Mouse (Mus musculus) embryonic facial prominence, embryonic 15.5 days (tissue): Measurements from ENCODE around the gene Prpsap1. TPM values are rescaled to one million over a fixed set of nuclear protein-coding genes. Genes with fewer than 3 reads are reported as not detected.

ENCODE experiments used
- ATAC-seq: fragments of 200-750 bp; cut with Nextera tagmentation; 2 replicates; pipeline ENCODE4 v1.8.0; 2017; ENCODE audit warnings: low read depth, moderate TSS enrichment; ENCODE audit not compliant: insufficient number of reproducible peaks, low FRiP score, low TSS enrichment
- H3K27ac ChIP-seq: fragments of 300-500 bp; sonication (generic); replicated peaks from 2 replicates; pipeline ENCODE4 v1.5.1; 2015; ENCODE audit warnings: mild to moderate bottlenecking, inconsistent platforms
- H3K27me3 ChIP-seq: fragments of 300-500 bp; sonication (generic); 2 replicates; pipeline ENCODE4 v1.6.1; 2015; ENCODE audit warnings: inconsistent platforms
- H3K36me3 ChIP-seq: fragments of 300-500 bp; sonication (generic); 2 replicates; pipeline ENCODE4 v1.6.1; 2015; ENCODE audit warnings: mild to moderate bottlenecking, inconsistent platforms
- H3K4me1 ChIP-seq: fragments of 300-500 bp; sonication (generic); 2 replicates; pipeline ENCODE4 v1.6.1; 2015; ENCODE audit warnings: inconsistent platforms
- H3K4me2 ChIP-seq: fragments of 300-500 bp; sonication (generic); replicated peaks from 2 replicates; pipeline ENCODE4 v1.6.1; 2015; ENCODE audit warnings: mild to moderate bottlenecking, inconsistent platforms
- H3K4me3 ChIP-seq: fragments of 300-500 bp; sonication (generic); replicated peaks from 2 replicates; pipeline ENCODE4 v1.5.1; 2015; ENCODE audit warnings: mild to moderate bottlenecking, inconsistent platforms
- H3K9ac ChIP-seq: fragments of 300-500 bp; sonication (generic); 2 replicates; pipeline ENCODE4 v1.6.1; 2015; ENCODE audit warnings: inconsistent platforms
- H3K9me3 ChIP-seq: fragments of 300-500 bp; sonication (generic); replicated peaks from 2 replicates; pipeline ENCODE4 v1.6.1; 2016; ENCODE audit warnings: inconsistent platforms
- WGBS: fragments of 180-500 bp; shearing (Covaris S2); methylation state at CpG from one replicate; pipeline ENCODE4 v1.1.7; 2015; 5-methylcytosine and 5-hydroxymethylcytosine counted together
- polyA plus RNA-seq: library from polyadenylated mRNA; unstranded; fragments of >200 nt; fragmentation: Nextera tagmentation; extraction: Ambion mirVana; gene quantifications from 2 replicates; pipeline ENCODE4 v1.2.1, GENCODE M21; 2015

The Prpsap1 gene
- 154 and 161 TPM in 2 replicates for polyA plus RNA-seq

DNA sequence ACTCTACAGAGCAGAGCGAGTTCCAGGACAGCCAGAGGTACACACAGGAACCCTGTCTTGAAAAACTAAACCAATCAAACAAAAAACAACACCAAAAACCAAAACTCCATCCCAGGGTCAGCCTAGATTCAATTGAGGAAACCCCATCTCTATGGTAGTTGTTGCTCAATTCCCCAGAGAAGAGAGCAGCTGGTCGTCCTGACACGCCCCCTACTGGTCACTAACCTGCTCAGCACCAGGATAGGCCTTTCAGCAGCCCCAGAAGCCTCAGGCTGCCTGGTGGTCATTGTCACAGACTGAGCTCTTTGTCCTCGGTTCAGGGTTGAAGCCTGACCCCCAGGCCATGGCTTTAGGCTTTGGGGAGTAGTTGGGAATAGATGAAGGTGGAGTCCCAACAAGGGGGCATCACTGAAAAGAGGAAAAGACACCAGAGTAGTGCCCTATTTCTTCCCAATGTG is at the start of gene Prpsap1:
Gene Prpsap1 (minus strand): TSS at position 408 of the 458 bp plus-strand sequence.
- H3K4me1 ChIP-seq, result peaks cover 24% of the 10 kb centered on the region
- WGBS, result 26% methylated on average over 4 of the region's 4 CpGs
- H3K36me3 ChIP-seq, result no peaks in the 10 kb centered on the region
- no peak for ATAC-seq
- H3K27me3 ChIP-seq, result no peaks in the 10 kb centered on the region
- no peaks in the 10 kb centered on the region for H3K9me3 ChIP-seq
- peak within 1 kb of the TSS; percentile 56 for H3K27ac ChIP-seq
- no peak within 1 kb of the TSS for H3K4me2 ChIP-seq
- no peak within 1 kb of the TSS for H3K9ac ChIP-seq
- H3K4me3 ChIP-seq, result no peak within 1 kb of the TSS

DNA sequence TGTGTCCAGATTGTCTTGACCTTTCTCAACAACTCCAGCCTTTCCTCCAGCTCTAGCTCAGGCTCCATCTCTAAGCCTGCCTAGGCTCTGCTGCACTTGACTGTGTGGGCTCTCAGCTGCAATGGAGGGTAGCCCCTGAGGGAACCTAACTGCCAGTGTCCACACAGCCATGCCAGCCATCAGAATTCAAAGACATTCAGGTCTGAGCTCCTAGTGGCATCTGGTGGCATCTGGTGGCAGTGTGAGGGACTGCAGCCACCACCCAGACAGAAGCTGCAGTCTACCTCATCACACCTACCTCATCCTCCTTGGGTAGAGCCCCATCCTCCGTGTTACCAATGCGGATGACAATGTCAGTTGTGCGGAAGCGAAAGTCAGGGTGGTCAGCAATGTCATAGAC is 49.1 kb upstream of the Prpsap1 start:
- no peak for ATAC-seq
- H3K27ac ChIP-seq, result no peak overlapping the region
- H3K4me1 ChIP-seq, result no peaks in the 10 kb centered on the region; the same call in 1 of the 2 replicates
- no peak overlapping the region for H3K4me2 ChIP-seq
- no peak overlapping the region for H3K9ac ChIP-seq
- H3K9me3 ChIP-seq, result no peaks in the 10 kb centered on the region
- no peak overlapping the region for H3K4me3 ChIP-seq
- H3K27me3 ChIP-seq, result no peaks in the 10 kb centered on the region
- WGBS, result 90% methylated on average over 4 of the region's 4 CpGs
- peaks cover 93% of the 10 kb centered on the region for H3K36me3 ChIP-seq

DNA sequence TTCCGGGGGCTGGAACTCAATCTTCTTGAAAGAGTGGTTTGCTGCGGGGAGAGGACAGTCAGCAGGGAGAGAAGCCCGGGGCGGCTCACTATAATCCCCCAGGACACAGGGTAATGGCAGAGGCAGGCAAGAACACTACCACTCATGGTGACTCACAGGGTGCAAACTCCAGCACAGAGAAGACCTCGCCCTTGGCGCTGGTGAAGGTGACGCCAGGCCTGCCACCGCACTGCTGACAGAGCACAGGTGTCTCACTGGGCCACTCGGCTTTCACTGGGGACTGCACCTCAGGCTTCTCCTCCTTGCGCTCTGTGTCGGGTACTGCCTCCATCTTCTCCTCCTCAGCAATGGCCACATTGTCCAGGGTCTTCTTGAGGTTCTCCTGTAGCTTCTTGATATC is 47.2 kb upstream of the Prpsap1 start:
- no peak overlapping the region for H3K27ac ChIP-seq
- ATAC-seq, result no peak
- H3K4me1 ChIP-seq, result no peaks in the 10 kb centered on the region; the same call in 1 of the 2 replicates
- no peaks in the 10 kb centered on the region for H3K27me3 ChIP-seq
- peaks cover 83% of the 10 kb centered on the region for H3K36me3 ChIP-seq
- no peak overlapping the region for H3K4me3 ChIP-seq
- WGBS, result 95% methylated on average over 11 of the region's 11 CpGs
- no peak overlapping the region for H3K4me2 ChIP-seq
- H3K9ac ChIP-seq, result no peak overlapping the region
- H3K9me3 ChIP-seq, result no peaks in the 10 kb centered on the region

DNA sequence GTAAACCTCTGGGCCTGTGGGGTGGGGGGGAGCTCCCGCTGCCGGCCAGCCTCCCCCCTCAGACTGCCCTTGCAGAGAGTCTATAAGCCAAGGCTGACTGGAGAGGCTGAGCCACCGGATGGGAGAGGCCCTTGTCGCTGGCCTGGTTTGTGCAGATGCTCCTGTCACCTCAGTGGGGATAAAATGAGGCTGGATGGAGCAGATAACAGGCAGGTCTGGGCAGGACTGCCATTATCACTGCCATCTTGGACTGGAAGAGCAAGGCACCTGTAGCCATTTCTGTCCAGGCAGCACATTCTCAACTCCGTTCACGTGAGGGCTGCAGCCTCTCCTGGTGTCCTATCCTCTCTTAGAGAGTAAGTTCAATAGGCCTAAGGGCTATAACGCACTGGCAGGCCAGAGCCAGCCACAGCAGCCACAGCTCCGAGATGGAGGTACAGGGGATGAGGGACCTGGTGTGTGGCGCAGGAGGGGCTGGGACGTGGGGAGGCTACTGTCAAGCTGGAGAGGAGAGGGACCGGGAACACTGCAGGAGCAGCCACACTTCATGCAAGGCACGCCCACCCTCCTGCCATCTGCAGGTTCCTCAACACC is 44.2 kb upstream of the Prpsap1 start:
- Histone ChIP-seq H3K4me1 (peaks cover 9% of the 10 kb centered on the region), H3K36me3 (peaks cover 58% of the 10 kb centered on the region), H3K4me3 (no peak overlapping the region), H3K27ac (no peak overlapping the region), H3K9ac (no peak overlapping the region), H3K4me2 (no peak overlapping the region), H3K27me3 (peaks cover 13% of the 10 kb centered on the region), H3K9me3 (no peaks in the 10 kb centered on the region)
- no peak for ATAC-seq
- 56% methylated on average over 12 of the region's 12 CpGs for WGBS

DNA sequence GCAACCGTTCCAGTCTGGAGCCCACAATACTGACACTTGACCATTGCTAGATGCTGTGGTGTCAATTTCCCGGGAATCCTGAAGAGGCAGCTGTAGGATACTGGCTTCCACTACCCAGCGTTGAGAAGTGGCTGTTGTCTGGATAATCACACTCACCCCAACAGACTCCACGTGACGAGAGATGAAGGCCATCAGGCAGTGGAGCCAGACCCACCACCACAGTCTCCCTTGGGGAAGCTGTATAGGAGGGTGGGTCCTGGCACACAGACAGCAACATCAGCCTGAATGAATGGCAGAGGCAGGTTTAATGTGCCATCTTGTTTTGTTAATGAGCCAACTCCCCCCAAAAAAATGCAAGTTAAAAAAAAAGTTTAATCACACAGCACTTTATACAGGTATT is 43.4 kb upstream of the Prpsap1 start:
- no peak overlapping the region for H3K9ac ChIP-seq
- H3K36me3 ChIP-seq, result peaks cover 49% of the 10 kb centered on the region
- H3K4me1 ChIP-seq, result peaks cover 18% of the 10 kb centered on the region
- peaks cover 21% of the 10 kb centered on the region for H3K27me3 ChIP-seq
- no peak for ATAC-seq
- 71% methylated on average over 5 of the region's 5 CpGs for WGBS
- no peak overlapping the region for H3K4me3 ChIP-seq
- no peaks in the 10 kb centered on the region for H3K9me3 ChIP-seq
- no peak overlapping the region for H3K27ac ChIP-seq
- H3K4me2 ChIP-seq, result no peak overlapping the region

DNA sequence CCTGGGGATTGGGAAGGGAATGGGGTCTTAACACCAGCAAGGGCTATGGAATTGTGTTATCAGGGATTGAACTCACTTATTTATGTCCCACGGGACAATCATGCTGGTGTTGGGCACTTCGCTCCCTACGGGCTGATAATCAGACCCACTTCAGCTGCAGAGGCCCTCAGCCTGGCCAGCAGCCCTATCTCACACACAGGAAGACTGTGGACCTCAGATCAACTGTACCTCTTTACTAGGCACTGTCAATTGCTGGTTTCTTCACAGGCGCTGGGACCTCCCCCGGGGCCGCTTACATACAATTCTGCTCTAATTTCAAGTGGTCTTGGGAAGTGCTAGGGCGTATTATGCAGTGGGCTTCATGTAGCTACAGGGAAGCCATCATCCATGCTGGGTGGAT is 42.7 kb upstream of the Prpsap1 start:
- Histone ChIP-seq H3K9me3 (no peaks in the 10 kb centered on the region), H3K4me2 (no peak overlapping the region), H3K27me3 (peaks cover 28% of the 10 kb centered on the region), H3K27ac (no peak overlapping the region), H3K4me3 (no peak overlapping the region), H3K9ac (no peak overlapping the region), H3K4me1 (peaks cover 25% of the 10 kb centered on the region), H3K36me3 (peaks cover 43% of the 10 kb centered on the region)
- no peak for ATAC-seq
- WGBS, result 92% methylated on average over 7 of the region's 7 CpGs

DNA sequence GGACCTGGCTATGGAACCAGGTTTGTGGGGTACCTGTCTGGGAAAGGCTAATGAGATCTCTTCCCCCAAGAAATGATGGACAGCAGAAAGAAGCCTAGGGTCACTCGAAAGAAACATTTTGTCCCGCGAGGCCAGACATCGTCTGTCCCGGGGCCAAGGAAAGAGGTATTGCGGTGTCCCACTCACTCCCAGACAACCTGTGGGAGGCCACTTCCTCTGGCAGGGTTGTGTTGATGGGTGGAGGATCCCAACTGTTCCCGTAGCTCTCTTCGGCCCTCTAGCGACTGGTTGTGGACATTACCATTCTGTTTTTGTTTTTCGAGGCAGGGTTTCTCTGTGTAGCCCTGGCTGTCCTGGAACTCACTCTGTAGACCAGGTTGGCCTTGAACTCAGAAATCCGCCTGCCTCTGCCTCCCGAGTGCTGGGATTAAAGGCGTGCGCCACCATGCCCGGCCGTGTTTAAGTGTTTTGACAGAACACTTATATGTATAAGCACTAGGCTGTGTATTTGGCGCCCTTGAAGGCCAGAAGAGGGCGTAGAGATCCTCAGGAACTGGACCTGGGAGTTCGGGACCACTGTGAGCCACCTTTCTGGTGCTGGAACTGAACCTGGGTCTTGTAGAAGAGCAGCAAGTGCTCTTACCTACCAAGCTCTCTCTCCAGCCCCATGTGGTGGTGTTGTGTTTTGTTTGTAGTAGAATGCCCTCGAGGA is 40.3 kb upstream of the Prpsap1 start:
- peaks cover 42% of the 10 kb centered on the region for H3K4me1 ChIP-seq
- H3K36me3 ChIP-seq, result peaks cover 19% of the 10 kb centered on the region
- no peaks in the 10 kb centered on the region for H3K9me3 ChIP-seq
- H3K27me3 ChIP-seq, result peaks cover 44% of the 10 kb centered on the region
- ATAC-seq, result no peak; the same call in 1 of the 2 replicates
- H3K4me3 ChIP-seq, result peak overlapping the region; percentile 61
- H3K27ac ChIP-seq, result no peak overlapping the region
- 0 out of 2 replicates have a peak overlapping the region, but pooled peaks have one; percentile 18 for H3K9ac ChIP-seq
- WGBS, result 17% methylated on average over 20 of the region's 20 CpGs
- H3K4me2 ChIP-seq, result peak overlapping the region; percentile 99

DNA sequence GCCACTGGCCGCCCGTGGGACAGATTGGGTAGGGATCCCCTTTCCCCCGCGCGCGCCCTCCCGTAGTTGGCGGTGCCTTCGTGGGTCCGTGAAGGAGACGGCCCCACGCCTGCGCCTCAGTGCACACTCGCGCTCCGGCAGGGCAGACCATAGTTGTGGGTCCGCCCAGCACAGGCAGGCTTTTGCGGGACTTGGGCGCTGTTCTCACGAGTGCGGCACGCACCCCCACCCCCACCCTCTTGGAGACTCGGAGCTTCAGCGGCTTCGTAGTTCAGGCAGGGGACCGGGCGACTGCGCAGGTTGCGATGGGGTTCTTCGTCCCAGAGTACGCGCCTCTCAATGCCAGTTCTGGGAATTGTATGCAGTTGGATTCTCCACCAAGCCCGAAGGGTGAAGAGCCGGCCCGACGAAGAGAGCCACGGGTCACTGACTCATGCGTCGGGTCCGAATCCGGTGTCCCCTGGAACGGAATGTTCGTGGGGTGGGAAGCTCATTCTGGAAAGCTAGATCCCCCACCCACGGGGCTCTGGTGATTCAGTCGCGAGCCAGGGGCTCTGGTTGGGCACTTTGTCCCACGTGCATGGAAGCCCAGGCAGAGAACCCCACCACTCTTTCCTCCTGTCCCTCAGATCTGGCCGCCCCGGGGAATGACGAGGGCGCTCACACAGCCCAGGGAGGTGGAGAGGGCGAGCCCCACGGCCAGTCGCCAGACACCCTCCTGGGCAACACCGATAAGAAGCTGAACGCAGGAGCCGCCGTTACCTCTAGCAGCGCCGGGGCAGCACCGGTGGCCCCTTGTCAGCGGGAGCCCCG is 39.5 kb upstream of the Prpsap1 start:
- Histone ChIP-seq H3K27ac (peak overlapping the region; percentile 76), H3K27me3 (peaks cover 44% of the 10 kb centered on the region), H3K4me2 (peak overlapping the region; percentile 99), H3K9me3 (no peaks in the 10 kb centered on the region), H3K36me3 (peaks cover 11% of the 10 kb centered on the region), H3K4me1 (peaks cover 42% of the 10 kb centered on the region), H3K9ac (peak overlapping the region; percentile 42), H3K4me3 (peak overlapping the region; percentile 61)
- peak; percentile 31 for ATAC-seq
- WGBS, result under 1% methylated on average over 63 of the region's 63 CpGs

DNA sequence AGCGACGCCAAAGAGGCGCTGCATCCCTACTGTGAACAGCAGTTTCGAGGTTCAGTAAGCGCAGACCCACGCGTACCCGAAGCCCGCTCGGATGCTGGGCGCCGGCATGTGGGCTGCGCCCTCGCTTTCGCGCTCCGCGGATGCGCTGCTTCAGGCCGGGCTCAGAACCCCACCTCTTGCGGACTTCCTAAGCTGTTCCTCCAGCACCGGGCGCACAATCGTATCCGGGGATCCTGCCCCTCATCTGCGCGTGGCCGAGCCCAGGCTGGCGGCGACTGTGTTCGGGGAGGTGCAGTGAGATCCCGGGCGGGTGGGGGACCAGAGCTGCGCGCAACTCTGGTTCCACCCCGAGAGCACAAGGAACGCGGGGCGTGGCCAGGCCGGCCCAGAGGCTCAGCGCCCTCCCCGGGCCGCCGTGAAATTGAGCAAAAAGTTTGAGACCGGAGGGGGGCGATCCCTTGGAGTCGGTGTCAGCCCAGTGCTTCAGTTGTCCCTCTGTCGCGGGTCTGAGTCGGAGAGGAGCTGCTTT is 38.9 kb upstream of the Prpsap1 start:
- H3K4me1 ChIP-seq, result peaks cover 42% of the 10 kb centered on the region
- peak overlapping the region; percentile 61 for H3K4me3 ChIP-seq
- peak; percentile 66 for ATAC-seq
- peak overlapping the region; percentile 76 for H3K27ac ChIP-seq
- peak overlapping the region; percentile 99 for H3K4me2 ChIP-seq
- H3K9ac ChIP-seq, result peak overlapping the region; percentile 42
- 0% methylated on average over 50 of the region's 50 CpGs for whole genome bisulfite sequencing
- peaks cover 44% of the 10 kb centered on the region for H3K27me3 ChIP-seq
- H3K9me3 ChIP-seq, result no peaks in the 10 kb centered on the region
- H3K36me3 ChIP-seq, result peaks cover 5% of the 10 kb centered on the region; the same call in 1 of the 2 replicates

DNA sequence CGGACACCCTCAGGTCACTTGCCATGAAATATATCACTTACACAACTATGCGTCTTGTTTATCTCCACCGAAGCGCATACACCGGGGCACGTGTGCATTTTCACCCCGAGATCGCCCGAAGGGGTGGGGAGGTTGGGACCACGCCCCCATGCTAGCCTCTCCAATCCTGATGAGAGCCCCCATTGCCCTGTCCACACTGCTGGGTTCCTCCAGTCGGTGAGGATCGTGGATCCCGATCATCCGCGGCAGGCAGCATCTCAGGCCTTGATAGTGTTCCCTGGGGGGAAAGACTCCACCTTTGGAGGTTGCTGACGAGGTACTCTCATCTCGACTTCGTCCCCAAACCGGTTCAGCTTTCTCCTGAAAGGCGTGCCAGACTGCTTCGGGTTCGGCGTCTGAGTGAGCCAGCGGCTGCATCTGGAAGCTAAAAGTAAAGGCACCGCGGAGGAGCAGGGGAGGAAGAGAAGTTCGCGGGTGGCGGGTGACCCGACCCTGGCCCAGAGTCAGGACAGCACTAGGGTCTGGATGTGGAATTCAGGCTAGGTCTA is 38.3 kb upstream of the Prpsap1 start:
- H3K4me1 ChIP-seq, result peaks cover 42% of the 10 kb centered on the region
- H3K4me2 ChIP-seq, result peak overlapping the region; percentile 99
- H3K9ac ChIP-seq, result peak overlapping the region; percentile 42
- WGBS, result 0% methylated on average over 30 of the region's 30 CpGs
- H3K9me3 ChIP-seq, result no peaks in the 10 kb centered on the region
- peak overlapping the region; percentile 76 for H3K27ac ChIP-seq
- H3K4me3 ChIP-seq, result peak overlapping the region; percentile 61
- H3K27me3 ChIP-seq, result peaks cover 44% of the 10 kb centered on the region
- peaks cover 4% of the 10 kb centered on the region; the same call in 1 of the 2 replicates for H3K36me3 ChIP-seq
- no peak for ATAC-seq
